Mouse (Mus musculus) G1E (cell line): ENCODE measurements at regions not wholly inside any gene's neighbourhood (a gene's known extent, or its start where the extent isn't known, plus 50 kb on each side); places are given as distances from the start of the nearest gene placed in this dataset.

ENCODE experiments used
- CTCF ChIP-seq: IDR thresholded peaks from 2 replicates; pipeline ENCODE4 v1.5.1; 2012; ENCODE audit warnings: low read depth, low read length, inconsistent platforms, mixed read lengths
- GATA1 ChIP-seq: IDR thresholded peaks from 2 replicates; pipeline ENCODE4 v1.6.1; 2012; ENCODE audit warnings: borderline replicate concordance, low read length, inconsistent platforms, mixed read lengths
- TAL1 ChIP-seq: conservative IDR thresholded peaks from 2 replicates; pipeline ENCODE4 v1.6.1; 2012; ENCODE audit warnings: low read depth, low read length, inconsistent platforms, mixed read lengths

DNA sequence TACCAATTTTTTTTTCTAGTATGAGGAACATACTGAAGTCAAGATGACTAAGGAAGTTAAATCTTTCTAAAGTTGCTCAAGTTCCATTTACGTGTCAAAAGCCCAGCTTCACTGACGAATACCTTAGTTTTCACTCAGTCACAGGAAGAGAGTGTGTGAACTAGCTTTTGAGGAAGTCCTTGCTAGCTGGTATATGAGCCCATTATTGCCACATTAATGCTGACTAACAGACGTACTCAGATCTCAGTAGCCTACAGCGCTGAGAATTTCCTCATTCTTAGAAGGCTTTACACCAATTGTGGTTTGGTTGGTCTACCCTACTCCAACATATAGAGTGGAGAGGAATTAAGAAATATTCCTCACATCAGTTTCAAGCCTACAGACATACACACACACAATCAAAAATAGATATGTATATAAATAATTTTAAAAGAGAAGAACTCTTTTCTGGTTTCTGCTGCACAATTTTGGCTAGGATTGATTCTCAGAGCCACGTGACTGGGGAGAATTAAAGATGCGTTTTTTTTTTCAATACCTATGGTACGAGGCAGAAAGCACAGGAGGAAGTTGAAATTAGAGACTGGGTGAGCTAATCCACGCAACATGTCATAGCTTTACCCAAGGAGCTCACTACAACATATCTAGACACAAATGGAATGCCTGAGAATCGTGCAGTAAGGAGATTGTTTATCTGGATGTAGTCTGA lies 53.7 kb upstream of the Met start:
- no peak for TF ChIP-seq CTCF
- TF ChIP-seq TAL1 = no peak
- TF ChIP-seq GATA1 = no peak
